Mouse (Mus musculus): ENCODE results near the gene Rasgrf2.

The Rasgrf2 gene

GRCm38 (mm10) chr13:91940113-91940512 lies 191.3 kb downstream of the Rasgrf2 start:
- DNase-seq (ENCODE audit: low spot score), result no peak

- no peak for DNase-seq (ENCODE audit: low spot score)
Observed at GRCm38 (mm10) chr13:91938826-91939225, 192.6 kb downstream of the Rasgrf2 start.

- no peak for DNase-seq (ENCODE audit: low spot score)
Observed at GRCm38 (mm10) chr13:91937232-91937631, 194.2 kb downstream of the Rasgrf2 start.

- DNase-seq (ENCODE audit: low spot score), result no peak
Observed at GRCm38 (mm10) chr13:91932122-91932521, 199.3 kb downstream of the Rasgrf2 start.

- DNase-seq (ENCODE audit: low spot score), result no peak
Observed at GRCm38 (mm10) chr13:91929943-91930726, 201.3 kb downstream of the Rasgrf2 start.

GRCm38 (mm10) chr13:91928605-91929389 lies 202.7 kb downstream of the Rasgrf2 start:
- no peak for DNase-seq (ENCODE audit: low spot score)

- DNase-seq (ENCODE audit: low spot score), result no peak
Observed at GRCm38 (mm10) chr13:91921010-91921409, 210.4 kb downstream of the Rasgrf2 start.

- DNase-seq (ENCODE audit: low spot score), result no peak
Observed at GRCm38 (mm10) chr13:91918764-91919163, 212.7 kb downstream of the Rasgrf2 start.

- DNase-seq (ENCODE audit: low spot score), result no peak
Observed at GRCm38 (mm10) chr13:91917835-91918234, 213.6 kb downstream of the Rasgrf2 start.

- DNase-seq (ENCODE audit: low spot score), result no peak
Observed at GRCm38 (mm10) chr13:91916308-91916707, 215.1 kb downstream of the Rasgrf2 start.

GRCm38 (mm10) chr13:91915582-91916239 lies 215.7 kb downstream of the Rasgrf2 start:
- DNase-seq (ENCODE audit: low spot score), result peak; percentile 14

GRCm38 (mm10) chr13:91915192-91915581 lies 216.3 kb downstream of the Rasgrf2 start:
- DNase-seq (ENCODE audit: low spot score), result no peak

GRCm38 (mm10) chr13:91911652-91912051 lies 219.8 kb downstream of the Rasgrf2 start:
- no peak for DNase-seq (ENCODE audit: low spot score)

- DNase-seq (ENCODE audit: low spot score), result no peak
Observed at GRCm38 (mm10) chr13:91911211-91911610, 220.2 kb downstream of the Rasgrf2 start.

- DNase-seq (ENCODE audit: low spot score), result peak; percentile 92
Observed at GRCm38 (mm10) chr13:91908202-91908980, 223.1 kb downstream of the Rasgrf2 start.

GRCm38 (mm10) chr13:91906338-91906737 lies 225.1 kb downstream of the Rasgrf2 start:
- DNase-seq (ENCODE audit: low spot score), result no peak

GRCm38 (mm10) chr13:91896476-91896875 lies 235.0 kb downstream of the Rasgrf2 start:
- no peak for DNase-seq (ENCODE audit: low spot score)

GRCm38 (mm10) chr13:91893132-91893531 lies 238.3 kb downstream of the Rasgrf2 start:
- DNase-seq (ENCODE audit: low spot score), result peak; percentile 42

- DNase-seq (ENCODE audit: low spot score), result no peak
Observed at GRCm38 (mm10) chr13:91890031-91890619, 241.3 kb downstream of the Rasgrf2 start.

- no peak for DNase-seq (ENCODE audit: low spot score)
Observed at GRCm38 (mm10) chr13:91884714-91885386, 246.6 kb downstream of the Rasgrf2 start.
